Mouse (Mus musculus) retina, adult 2 months (tissue): ENCODE results near the gene Il1rn.

Experiments used
- DNase-seq: peaks from one replicate; pipeline ENCODE4 v3.0.0-alpha.2; 2012; ENCODE audit warnings: low read depth, low spot score

The Il1rn gene

GRCm38 (mm10) chr2:24336545-24336944, at the start of gene Il1rn:
Gene Il1rn, plus strand, starts transcription at chr2:24336853.
- DNase-seq: no peak

GRCm38 (mm10) chr2:24290896-24291295, 45.8 kb upstream of the Il1rn start, which contains the start of gene Il1f10:
Gene Il1f10, plus strand, starts transcription at chr2:24291196.
- DNase-seq: no peak

GRCm38 (mm10) chr2:24294616-24295015, 42.0 kb upstream of the Il1rn start:
- no peak for DNase-seq

GRCm38 (mm10) chr2:24296837-24297236, 39.8 kb upstream of the Il1rn start:
- peak; percentile 20 for DNase-seq

- DNase-seq: no peak
Measured at GRCm38 (mm10) chr2:24311302-24312001, 25.2 kb upstream of the Il1rn start.

- DNase-seq: no peak
Measured at GRCm38 (mm10) chr2:24316919-24317318, 19.7 kb upstream of the Il1rn start.

- no peak for DNase-seq
Measured at GRCm38 (mm10) chr2:24317919-24318598, 18.6 kb upstream of the Il1rn start.

- no peak for DNase-seq
Measured at GRCm38 (mm10) chr2:24335333-24335732, 1.3 kb upstream of the Il1rn start.

GRCm38 (mm10) chr2:24341395-24341885, 4.8 kb downstream of the Il1rn start:
- DNase-seq: no peak

- no peak for DNase-seq
Measured at GRCm38 (mm10) chr2:24344619-24345018, 8.0 kb downstream of the Il1rn start.

- DNase-seq: no peak
Measured at GRCm38 (mm10) chr2:24345056-24345455, 8.4 kb downstream of the Il1rn start.

- DNase-seq: no peak
Measured at GRCm38 (mm10) chr2:24347926-24348325, 11.3 kb downstream of the Il1rn start.

GRCm38 (mm10) chr2:24351159-24351558, 14.5 kb downstream of the Il1rn start:
- DNase-seq: no peak

- no peak for DNase-seq
Measured at GRCm38 (mm10) chr2:24353042-24353441, 16.4 kb downstream of the Il1rn start.

- DNase-seq: no peak
Measured at GRCm38 (mm10) chr2:24357642-24358041, 21.0 kb downstream of the Il1rn start.

- DNase-seq: no peak
Measured at GRCm38 (mm10) chr2:24359347-24359746, 22.7 kb downstream of the Il1rn start.

- no peak for DNase-seq
Measured at GRCm38 (mm10) chr2:24363818-24364217, 27.2 kb downstream of the Il1rn start.

GRCm38 (mm10) chr2:24366214-24366975, 29.7 kb downstream of the Il1rn start:
- no peak for DNase-seq

- no peak for DNase-seq
Measured at GRCm38 (mm10) chr2:24367030-24367894, 30.6 kb downstream of the Il1rn start, which contains the start of gene Psd4. Gene Psd4, plus strand, starts transcription at chr2:24367580.

- DNase-seq: no peak
Measured at GRCm38 (mm10) chr2:24367895-24368261, 31.2 kb downstream of the Il1rn start.

- no peak for DNase-seq
Measured at GRCm38 (mm10) chr2:24378747-24379450, 42.2 kb downstream of the Il1rn start.
